Mouse (Mus musculus) neural tube, embryonic 11.5 days (tissue): Measurements from ENCODE around the gene P2rx1. TPM values are rescaled to one million over a fixed set of nuclear protein-coding genes. Genes with fewer than 3 reads are reported as not detected.

ENCODE experiments used
- ATAC-seq: fragments of 200-750 bp; cut with Nextera tagmentation; 2 replicates; pipeline ENCODE4 v1.8.0; 2017; ENCODE audit warnings: moderate number of reproducible peaks, mild to moderate bottlenecking, moderate TSS enrichment, moderate library complexity; ENCODE audit not compliant: insufficient read depth, low FRiP score, low TSS enrichment
- DNase-seq: peaks from one replicate; pipeline ENCODE4 v3.0.0-alpha.2; 2015; ENCODE audit warnings: low spot score
- H3K27ac ChIP-seq: fragments of 300-500 bp; sonication (generic); 2 replicates; pipeline ENCODE4 v1.5.1; 2014; ENCODE audit warnings: low read depth, mild to moderate bottlenecking, low read length
- H3K27me3 ChIP-seq: fragments of 300-500 bp; sonication (generic); 2 replicates; pipeline ENCODE4 v1.6.1; 2014; ENCODE audit warnings: mild to moderate bottlenecking, low read length, mixed read lengths; ENCODE audit not compliant: control insufficient read depth, insufficient read depth
- H3K36me3 ChIP-seq: fragments of 300-500 bp; sonication (generic); 2 replicates; pipeline ENCODE4 v1.6.1; 2014; ENCODE audit warnings: mild to moderate bottlenecking, low read length, moderate library complexity, mixed read lengths; ENCODE audit not compliant: control insufficient read depth, insufficient read depth
- H3K4me1 ChIP-seq: fragments of 300-500 bp; sonication (generic); 2 replicates; pipeline ENCODE4 v1.6.1; 2014; ENCODE audit warnings: low read length, mixed read lengths; ENCODE audit not compliant: control insufficient read depth, insufficient read depth
- H3K4me2 ChIP-seq: fragments of 300-500 bp; sonication (generic); 2 replicates; pipeline ENCODE4 v1.6.1; 2014; ENCODE audit warnings: low read depth, mild to moderate bottlenecking, moderate library complexity
- H3K4me3 ChIP-seq: fragments of 300-500 bp; sonication (generic); 2 replicates; pipeline ENCODE4 v1.5.1; 2014; ENCODE audit warnings: low read depth, low read length
- H3K9ac ChIP-seq: fragments of 300-500 bp; sonication (generic); 2 replicates; pipeline ENCODE4 v1.6.1; 2014; ENCODE audit warnings: mild to moderate bottlenecking, low read length
- H3K9me3 ChIP-seq: fragments of 300-500 bp; sonication (generic); 2 replicates; pipeline ENCODE4 v1.6.1; 2016; ENCODE audit warnings: low read length; ENCODE audit not compliant: control insufficient read depth
- WGBS: fragments of 180-500 bp; shearing (Covaris S2); extraction: QIAGEN DNeasy Blood & Tissue Kit; methylation state at CpG from one replicate; pipeline ENCODE4 v1.1.7; 2014; 5-methylcytosine and 5-hydroxymethylcytosine counted together
- microRNA-seq: library from miRNA; unstranded; fragments of <30 nt; microRNA quantifications from one replicate; pipeline ENCODE4, GENCODE M21; 2016
- polyA plus RNA-seq: library from polyadenylated mRNA; unstranded; fragments of >200 nt; fragmentation: Nextera tagmentation; extraction: Ambion mirVana; gene quantifications from 2 replicates; pipeline ENCODE4 v1.2.1, GENCODE M21; 2014

The P2rx1 gene
- polyA plus RNA-seq, 1 experiment from 2014 or later = 2.5 TPM

GRCm38 (mm10) chr11:73059630-73060029, 60.7 kb downstream of the P2rx1 start:
- WGBS = 94% methylated on average over 3 of the region's 3 CpGs
- ATAC-seq (no peak), DNase-seq (no peak)
- Histone ChIP-seq H3K9me3 (no peaks in the 10 kb centered on the region), H3K4me1 (no peaks in the 10 kb centered on the region), H3K4me3 (no peak overlapping the region), H3K36me3 (peaks cover 4% of the 10 kb centered on the region), H3K27me3 (no peaks in the 10 kb centered on the region), H3K27ac (no peak overlapping the region), H3K9ac (no peak overlapping the region), H3K4me2 (no peak overlapping the region)

- DNase-seq = no peak
- Histone ChIP-seq H3K27me3 (no peaks in the 10 kb centered on the region), H3K4me3 (no peak overlapping the region), H3K4me2 (no peak overlapping the region), H3K9me3 (no peaks in the 10 kb centered on the region), H3K4me1 (no peaks in the 10 kb centered on the region), H3K36me3 (peaks cover 5% of the 10 kb centered on the region), H3K9ac (no peak overlapping the region), H3K27ac (no peak overlapping the region)
- WGBS = 96% methylated on average over 3 of the region's 3 CpGs
- no peak for ATAC-seq
Measured at GRCm38 (mm10) chr11:73061413-73061812, 62.5 kb downstream of the P2rx1 start.

Small RNA genes within 50 kb of the gene (microRNA-seq; reads per million reads assigned to microRNA genes)
- gene Gm44467 = not detected

Other genes starting within 250 kb of the P2rx1 start
- gene Cyb5d2, start 203.0 kb upstream of the P2rx1 start, polyA plus RNA-seq = 2.8 and 3.4 TPM in 2 replicates
- 10.0 and 10.6 TPM in 2 replicates for gene Zzef1, start 202.9 kb upstream of the P2rx1 start, polyA plus RNA-seq
- gene Atp2a3, start 37.9 kb upstream of the P2rx1 start, polyA plus RNA-seq = 1.9 and 2.2 TPM in 2 replicates
- gene Camkk1, start 19.9 kb downstream of the P2rx1 start, polyA plus RNA-seq = 5.7 and 6.5 TPM in 2 replicates
- 11.1 and 12.5 TPM in 2 replicates for gene Ncbp3, start 48.7 kb downstream of the P2rx1 start, polyA plus RNA-seq
- gene Itgae, start 91.5 kb downstream of the P2rx1 start, polyA plus RNA-seq = 0.34 and 0.42 TPM in 2 replicates
- gene Haspin, start 139.2 kb downstream of the P2rx1 start, polyA plus RNA-seq = 16.0 and 17.6 TPM in 2 replicates
- 0.31 and 0.51 TPM in 2 replicates for gene P2rx5, start 161.3 kb downstream of the P2rx1 start, polyA plus RNA-seq
- 119 and 131 TPM in 2 replicates for gene Emc6, start 177.9 kb downstream of the P2rx1 start, polyA plus RNA-seq
- gene Tax1bp3, start 178.0 kb downstream of the P2rx1 start, polyA plus RNA-seq = 225 and 227 TPM in 2 replicates
- 21.3 TPM in 2 replicates for gene Ctns, start 199.9 kb downstream of the P2rx1 start, polyA plus RNA-seq
- gene Shpk, start 200.4 kb downstream of the P2rx1 start, polyA plus RNA-seq = 0.73 and 1.6 TPM in 2 replicates
- gene Trpv1, start 235.2 kb downstream of the P2rx1 start, polyA plus RNA-seq = 0.18 TPM in 1 of 2 replicates, not detected in the other